Mouse (Mus musculus): ENCODE data around the gene Eps8l3. TPM values are rescaled to one million over a fixed set of nuclear protein-coding genes. Genes with fewer than 3 reads are reported as not detected.

Gene Eps8l3
- polyA plus RNA-seq (2015; fragmentation: Nextera tagmentation; extraction: Ambion mirVana): 0.05 and 1.9 TPM in 2 replicates

GRCm38 (mm10) chr3:107877005-107877404 is at the start of gene Eps8l3:
Gene Eps8l3 (plus strand): TSS chr3:107877229.
- ATAC-seq (ENCODE audit: low read depth): no peak
- WGBS (ENCODE audit: insufficient replicate concordance): 57% methylated on average over 5 of the region's 5 CpGs

GRCm38 (mm10) chr3:107827873-107828405 is 49.1 kb upstream of the Eps8l3 start:
- no peak for ATAC-seq (ENCODE audit: low read depth)
- WGBS (ENCODE audit: insufficient replicate concordance): 63% methylated on average over 10 of the region's 10 CpGs
- Histone ChIP-seq H3K9ac (ENCODE audit: low read depth, low read length) (no peak overlapping the region), H3K27ac (ENCODE audit: low read length) (no peak overlapping the region), H3K4me1 (ENCODE audit: control insufficient read depth, low read depth, low read length) (no peaks in the 10 kb centered on the region), H3K9me3 (replicated peaks; ENCODE audit: control insufficient read depth, low read length) (no peaks in the 10 kb centered on the region), H3K4me3 (ENCODE audit: low read depth, low read length) (no peak overlapping the region), H3K4me2 (ENCODE audit: low read depth, low read length) (no peak overlapping the region), H3K27me3 (ENCODE audit: control insufficient read depth, insufficient read depth, low read depth, low read length) (no peaks in the 10 kb centered on the region), H3K36me3 (ENCODE audit: control insufficient read depth, insufficient read depth) (no peaks in the 10 kb centered on the region)

More at GRCm38 (mm10) chr3:107877005-107877404, at the start of gene Eps8l3:
- Histone ChIP-seq H3K27me3 (ENCODE audit: control insufficient read depth, insufficient read depth, low read depth, low read length) (no peaks in the 10 kb centered on the region), H3K4me1 (ENCODE audit: control insufficient read depth, low read depth, low read length) (no peaks in the 10 kb centered on the region; the same call in 1 of the 2 replicates), H3K9ac (ENCODE audit: low read depth, low read length) (no peak within 1 kb of the TSS), H3K4me2 (ENCODE audit: low read depth, low read length) (no peak within 1 kb of the TSS), H3K9me3 (replicated peaks; ENCODE audit: control insufficient read depth, low read length) (no peaks in the 10 kb centered on the region), H3K4me3 (ENCODE audit: low read depth, low read length) (no peak within 1 kb of the TSS), H3K36me3 (ENCODE audit: control insufficient read depth, insufficient read depth) (no peaks in the 10 kb centered on the region), H3K27ac (ENCODE audit: low read length) (no peak within 1 kb of the TSS)

GRCm38 (mm10) chr3:107828518-107828917 is 48.5 kb upstream of the Eps8l3 start:
- Histone ChIP-seq H3K27me3 (ENCODE audit: control insufficient read depth, insufficient read depth, low read depth, low read length) (no peaks in the 10 kb centered on the region), H3K9me3 (replicated peaks; ENCODE audit: control insufficient read depth, low read length) (no peaks in the 10 kb centered on the region), H3K36me3 (ENCODE audit: control insufficient read depth, insufficient read depth) (no peaks in the 10 kb centered on the region), H3K4me2 (ENCODE audit: low read depth, low read length) (no peak overlapping the region), H3K27ac (ENCODE audit: low read length) (no peak overlapping the region), H3K9ac (ENCODE audit: low read depth, low read length) (no peak overlapping the region), H3K4me3 (ENCODE audit: low read depth, low read length) (no peak overlapping the region), H3K4me1 (ENCODE audit: control insufficient read depth, low read depth, low read length) (no peaks in the 10 kb centered on the region; the same call in 1 of the 2 replicates)
- WGBS (ENCODE audit: insufficient replicate concordance): 47% methylated on average over 5 of the region's 5 CpGs
- ATAC-seq (ENCODE audit: low read depth): no peak

GRCm38 (mm10) chr3:107828997-107829396 is 48.0 kb upstream of the Eps8l3 start:
- Histone ChIP-seq H3K27ac (ENCODE audit: low read length) (no peak overlapping the region), H3K9me3 (replicated peaks; ENCODE audit: control insufficient read depth, low read length) (no peaks in the 10 kb centered on the region)
- WGBS (ENCODE audit: insufficient replicate concordance): 55% methylated on average over 4 of the region's 4 CpGs

GRCm38 (mm10) chr3:107829625-107830024 is 47.4 kb upstream of the Eps8l3 start:
- WGBS (ENCODE audit: insufficient replicate concordance): 63% methylated on average over 14 of the region's 14 CpGs
- no peak overlapping the region for H3K27ac ChIP-seq (ENCODE audit: low read length)
- no peaks in the 10 kb centered on the region for H3K36me3 ChIP-seq (ENCODE audit: control insufficient read depth, insufficient read depth)
- H3K9ac ChIP-seq (ENCODE audit: low read depth, low read length): no peak overlapping the region
- no peaks in the 10 kb centered on the region; the same call in 1 of the 2 replicates for H3K4me1 ChIP-seq (ENCODE audit: control insufficient read depth, low read depth, low read length)
- H3K9me3 ChIP-seq (replicated peaks; ENCODE audit: control insufficient read depth, low read length): no peaks in the 10 kb centered on the region
- no peak overlapping the region for H3K4me3 ChIP-seq (ENCODE audit: low read depth, low read length)
- H3K27me3 ChIP-seq (ENCODE audit: control insufficient read depth, insufficient read depth, low read depth, low read length): no peaks in the 10 kb centered on the region
- no peak overlapping the region for H3K4me2 ChIP-seq (ENCODE audit: low read depth, low read length)
- ATAC-seq (ENCODE audit: low read depth): no peak

More at GRCm38 (mm10) chr3:107828997-107829396, 48.0 kb upstream of the Eps8l3 start:
- Histone ChIP-seq H3K27me3 (ENCODE audit: control insufficient read depth, insufficient read depth, low read depth, low read length) (no peaks in the 10 kb centered on the region), H3K9ac (ENCODE audit: low read depth, low read length) (no peak overlapping the region), H3K4me2 (ENCODE audit: low read depth, low read length) (no peak overlapping the region), H3K36me3 (ENCODE audit: control insufficient read depth, insufficient read depth) (no peaks in the 10 kb centered on the region), H3K4me1 (ENCODE audit: control insufficient read depth, low read depth, low read length) (no peaks in the 10 kb centered on the region; the same call in 1 of the 2 replicates), H3K4me3 (ENCODE audit: low read depth, low read length) (no peak overlapping the region)
- ATAC-seq (ENCODE audit: low read depth): no peak

DNA sequence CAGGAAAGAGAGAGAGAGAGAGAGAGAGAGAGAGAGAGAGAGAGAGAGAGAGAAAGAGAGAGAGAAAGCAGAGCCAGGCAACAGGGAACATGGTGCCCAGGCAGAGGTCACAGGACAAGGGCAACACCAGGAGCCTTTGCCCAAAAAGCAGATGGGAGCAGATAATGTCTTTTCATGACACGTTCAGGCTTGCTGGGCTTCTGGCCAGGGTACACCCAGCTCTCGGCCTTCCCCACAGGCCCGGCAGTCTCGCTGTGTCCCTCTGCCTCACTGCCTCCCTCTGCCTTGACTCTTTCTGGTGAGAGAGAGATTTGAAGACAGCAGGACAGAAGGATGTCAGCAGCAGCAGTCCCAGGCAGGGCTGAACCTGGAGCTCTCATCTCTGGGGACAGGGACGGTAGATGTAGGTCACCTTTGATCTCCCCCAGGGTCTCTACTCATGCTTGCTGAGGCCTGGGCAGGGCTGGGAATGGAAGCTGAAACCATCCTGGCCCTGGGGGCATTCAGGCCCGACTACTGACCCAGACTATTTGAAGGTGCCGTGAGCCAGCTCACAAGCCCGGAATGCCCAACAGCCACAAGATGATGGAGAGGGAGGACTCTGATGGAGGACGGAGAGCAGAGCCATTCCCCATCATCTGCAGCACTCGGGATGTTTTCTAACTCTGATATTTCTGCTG is 45.0 kb upstream of the Eps8l3 start:
- no peak for ATAC-seq (ENCODE audit: low read depth)
- Histone ChIP-seq H3K9ac (ENCODE audit: low read depth, low read length) (no peak overlapping the region), H3K27me3 (ENCODE audit: control insufficient read depth, insufficient read depth, low read depth, low read length) (no peaks in the 10 kb centered on the region), H3K9me3 (replicated peaks; ENCODE audit: control insufficient read depth, low read length) (no peaks in the 10 kb centered on the region), H3K27ac (ENCODE audit: low read length) (no peak overlapping the region), H3K4me2 (ENCODE audit: low read depth, low read length) (no peak overlapping the region), H3K4me3 (ENCODE audit: low read depth, low read length) (no peak overlapping the region), H3K4me1 (ENCODE audit: control insufficient read depth, low read depth, low read length) (no peaks in the 10 kb centered on the region; the same call in 1 of the 2 replicates), H3K36me3 (ENCODE audit: control insufficient read depth, insufficient read depth) (no peaks in the 10 kb centered on the region)
- WGBS (ENCODE audit: insufficient replicate concordance): 58% methylated on average over 10 of the region's 10 CpGs

DNA sequence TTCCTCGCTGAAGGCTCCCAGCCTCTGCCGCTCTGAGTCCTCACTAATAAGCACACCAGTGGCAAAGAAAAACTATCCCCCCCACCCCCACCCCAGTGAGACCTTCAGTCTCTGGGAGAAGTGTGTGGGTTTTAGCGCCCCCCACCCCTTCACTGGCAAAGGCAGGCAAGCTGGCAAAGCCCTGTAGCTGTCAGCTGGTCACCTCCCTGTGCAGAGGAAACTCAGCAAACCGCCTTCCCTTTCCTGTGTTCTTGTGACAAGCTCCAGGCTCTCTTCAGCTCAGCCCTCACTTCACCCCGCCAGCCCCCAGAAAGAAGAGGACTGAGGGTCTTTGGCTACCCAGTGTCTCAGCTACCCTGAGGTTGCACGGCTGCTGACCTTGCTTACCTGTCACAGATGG is 44.4 kb upstream of the Eps8l3 start:
- 28% methylated on average over 6 of the region's 6 CpGs for WGBS (ENCODE audit: insufficient replicate concordance)
- Histone ChIP-seq H3K4me2 (ENCODE audit: low read depth, low read length) (no peak overlapping the region), H3K9ac (ENCODE audit: low read depth, low read length) (no peak overlapping the region)

GRCm38 (mm10) chr3:107833370-107833769 is 43.7 kb upstream of the Eps8l3 start:
- Histone ChIP-seq H3K9ac (ENCODE audit: low read depth, low read length) (no peak overlapping the region), H3K27ac (ENCODE audit: low read length) (no peak overlapping the region), H3K27me3 (ENCODE audit: control insufficient read depth, insufficient read depth, low read depth, low read length) (no peaks in the 10 kb centered on the region), H3K4me3 (ENCODE audit: low read depth, low read length) (no peak overlapping the region), H3K36me3 (ENCODE audit: control insufficient read depth, insufficient read depth) (no peaks in the 10 kb centered on the region), H3K4me1 (ENCODE audit: control insufficient read depth, low read depth, low read length) (no peaks in the 10 kb centered on the region; the same call in 1 of the 2 replicates), H3K9me3 (replicated peaks; ENCODE audit: control insufficient read depth, low read length) (no peaks in the 10 kb centered on the region), H3K4me2 (ENCODE audit: low read depth, low read length) (no peak overlapping the region)
- 73% methylated on average over 1 of the region's 1 CpGs for WGBS (ENCODE audit: insufficient replicate concordance)
- no peak for ATAC-seq (ENCODE audit: low read depth)

More for the DNA sequence above, 44.4 kb upstream of the Eps8l3 start:
- Histone ChIP-seq H3K36me3 (ENCODE audit: control insufficient read depth, insufficient read depth) (no peaks in the 10 kb centered on the region), H3K27ac (ENCODE audit: low read length) (no peak overlapping the region), H3K27me3 (ENCODE audit: control insufficient read depth, insufficient read depth, low read depth, low read length) (no peaks in the 10 kb centered on the region), H3K9me3 (replicated peaks; ENCODE audit: control insufficient read depth, low read length) (no peaks in the 10 kb centered on the region), H3K4me1 (ENCODE audit: control insufficient read depth, low read depth, low read length) (no peaks in the 10 kb centered on the region; the same call in 1 of the 2 replicates), H3K4me3 (ENCODE audit: low read depth, low read length) (no peak overlapping the region)
- ATAC-seq (ENCODE audit: low read depth): no peak

GRCm38 (mm10) chr3:107833872-107834341 is 43.1 kb upstream of the Eps8l3 start:
- H3K27me3 ChIP-seq (ENCODE audit: control insufficient read depth, insufficient read depth, low read depth, low read length): no peaks in the 10 kb centered on the region
- H3K9ac ChIP-seq (ENCODE audit: low read depth, low read length): no peak overlapping the region
- H3K27ac ChIP-seq (ENCODE audit: low read length): no peak overlapping the region
- H3K36me3 ChIP-seq (ENCODE audit: control insufficient read depth, insufficient read depth): no peaks in the 10 kb centered on the region
- no peak overlapping the region for H3K4me2 ChIP-seq (ENCODE audit: low read depth, low read length)
- no peaks in the 10 kb centered on the region for H3K9me3 ChIP-seq (replicated peaks; ENCODE audit: control insufficient read depth, low read length)
- WGBS (ENCODE audit: insufficient replicate concordance): 59% methylated on average over 4 of the region's 4 CpGs
- no peak overlapping the region for H3K4me3 ChIP-seq (ENCODE audit: low read depth, low read length)
- no peak for ATAC-seq (ENCODE audit: low read depth)
- H3K4me1 ChIP-seq (ENCODE audit: control insufficient read depth, low read depth, low read length): no peaks in the 10 kb centered on the region; the same call in 1 of the 2 replicates
